Mouse (Mus musculus) kidney, adult 2 months (tissue): ENCODE data around the gene Pogz. TPM values are rescaled to one million over a fixed set of nuclear protein-coding genes. Genes with fewer than 3 reads are reported as not detected.
A peak's percentile ranks its signal among the peaks of the same experiment; 100 is the strongest.

ENCODE experiments used
- DNase-seq: peaks from one replicate; pipeline ENCODE4 v3.0.0; 2021
- H3K27ac ChIP-seq: fragments of 200-500 bp; 2 replicates; pipeline ENCODE4 v1.5.1; 2012; ENCODE audit warnings: low read depth, low read length, control low read depth, inconsistent platforms; ENCODE audit not compliant: insufficient read depth
- H3K27me3 ChIP-seq: fragments of 200-500 bp; replicated peaks from 2 replicates; pipeline ENCODE4 v1.6.1; 2012; ENCODE audit warnings: mild to moderate bottlenecking, moderate library complexity, low read length, inconsistent platforms; ENCODE audit not compliant: control insufficient read depth, insufficient read depth
- H3K36me3 ChIP-seq: fragments of 200-500 bp; 2 replicates; pipeline ENCODE4 v1.6.1; 2012; ENCODE audit warnings: mild to moderate bottlenecking, moderate library complexity, low read length, inconsistent platforms; ENCODE audit not compliant: control insufficient read depth, insufficient read depth
- H3K4me1 ChIP-seq: fragments of 200-500 bp; 2 replicates; pipeline ENCODE4 v1.6.1; 2011; ENCODE audit warnings: low read length; ENCODE audit not compliant: control insufficient read depth, insufficient read depth
- H3K4me3 ChIP-seq: fragments of 200-500 bp; 2 replicates; pipeline ENCODE4 v1.5.1; 2011; ENCODE audit warnings: mild to moderate bottlenecking, low read depth, low read length, control low read depth; ENCODE audit not compliant: insufficient read depth
- CTCF ChIP-seq: fragments of 200-500 bp; conservative IDR thresholded peaks from 2 replicates; pipeline ENCODE4 v1.5.1; 2011; ENCODE audit warnings: low read depth, mild to moderate bottlenecking, control low read depth, low read length, moderate library complexity, mixed read lengths; ENCODE audit not compliant: insufficient read depth, insufficient read length
- POLR2A ChIP-seq: fragments of 200-500 bp; IDR thresholded peaks from one replicate; pipeline ENCODE4 v1.6.1; 2011; ENCODE audit warnings: low read depth, low read length, control low read depth
- WGBS: fragments of 180-500 bp; shearing (Covaris S2); methylation state at CpG from one replicate; pipeline ENCODE4 v1.1.7; 2018; 5-methylcytosine and 5-hydroxymethylcytosine counted together
- polyA plus RNA-seq: library from polyadenylated mRNA; depleted of rRNA; stranded (reverse); fragments of >200 nt; gene quantifications from 2 replicates; pipeline ENCODE4 v1.2.3, GENCODE M21; 2012

Pogz gene
- polyA plus RNA-seq, 1 experiment, result 21.0 TPM

- peak; percentile 81 for DNase-seq
- TF ChIP-seq POLR2A (no peak), CTCF (0 out of 2 replicates have a peak, but pooled peaks have one; percentile 13)
- H3K4me1 ChIP-seq, result peaks cover 9% of the 10 kb centered on the region
- 9% methylated on average over 1 of the region's 1 CpGs for whole genome bisulfite sequencing
- no peak overlapping the region for H3K4me3 ChIP-seq
- no peaks in the 10 kb centered on the region for H3K27me3 ChIP-seq
- no peak overlapping the region for H3K27ac ChIP-seq
- H3K36me3 ChIP-seq, result peaks cover 3% of the 10 kb centered on the region; the same call in 1 of the 2 replicates
These were observed 12.0 kb downstream of the Pogz start for GRCm38 (mm10) chr3:94849338-94849737.

- Histone ChIP-seq H3K27me3 (no peaks in the 10 kb centered on the region), H3K27ac (no peak overlapping the region), H3K36me3 (peaks cover 5% of the 10 kb centered on the region; the same call in 1 of the 2 replicates), H3K4me3 (no peak overlapping the region), H3K4me1 (peaks cover 3% of the 10 kb centered on the region)
- WGBS, result 46% methylated on average over 3 of the region's 3 CpGs
- TF ChIP-seq POLR2A, result no peak
- TF ChIP-seq CTCF, result no peak
- DNase-seq, result no peak
These were observed 14.4 kb downstream of the Pogz start for GRCm38 (mm10) chr3:94851731-94852130.

GRCm38 (mm10) chr3:94852215-94852614 lies 14.8 kb downstream of the Pogz start:
- no peak for DNase-seq

DNA sequence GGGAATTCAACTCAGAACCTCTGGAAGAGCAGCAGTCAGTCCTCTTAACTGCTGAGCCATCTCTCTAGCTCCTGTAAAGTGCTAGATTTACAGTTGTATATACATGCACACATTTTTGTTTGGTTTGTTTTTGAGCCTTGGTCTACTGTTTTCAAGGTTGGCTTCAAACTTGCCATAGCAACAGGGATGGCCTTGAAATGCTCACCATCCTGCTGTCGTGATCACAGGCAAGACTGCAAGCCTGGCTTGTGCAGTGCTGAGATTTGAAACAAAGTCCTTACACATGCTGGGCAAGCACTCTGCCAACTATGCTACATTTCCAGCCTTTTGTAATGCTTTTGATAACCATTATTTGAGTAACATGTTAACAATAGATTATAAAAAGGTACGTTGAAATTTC lies 22.1 kb downstream of the Pogz start:
- TF ChIP-seq CTCF (no peak), POLR2A (no peak)
- 72% methylated on average over 2 of the region's 2 CpGs for WGBS
- Histone ChIP-seq H3K27me3 (no peaks in the 10 kb centered on the region), H3K4me3 (no peak overlapping the region), H3K4me1 (no peaks in the 10 kb centered on the region; the same call in 1 of the 2 replicates), H3K36me3 (peaks cover 7% of the 10 kb centered on the region), H3K27ac (no peak overlapping the region)
- DNase-seq, result no peak

More at GRCm38 (mm10) chr3:94852215-94852614, 14.8 kb downstream of the Pogz start:
- no peak for TF ChIP-seq POLR2A
- TF ChIP-seq CTCF, result no peak
- Histone ChIP-seq H3K27ac (no peak overlapping the region), H3K4me3 (no peak overlapping the region), H3K27me3 (no peaks in the 10 kb centered on the region), H3K36me3 (peaks cover 5% of the 10 kb centered on the region; the same call in 1 of the 2 replicates), H3K4me1 (peaks cover 3% of the 10 kb centered on the region)
- WGBS, result 63% methylated on average over 3 of the region's 3 CpGs

- no peaks in the 10 kb centered on the region for H3K4me1 ChIP-seq
- H3K27ac ChIP-seq, result no peak overlapping the region
- 68% methylated on average over 3 of the region's 3 CpGs for WGBS
- H3K27me3 ChIP-seq, result no peaks in the 10 kb centered on the region
- H3K4me3 ChIP-seq, result no peak overlapping the region
- TF ChIP-seq POLR2A, result no peak
- TF ChIP-seq CTCF, result no peak
- DNase-seq, result peak; percentile 33
- H3K36me3 ChIP-seq, result peaks cover 7% of the 10 kb centered on the region
These were observed 31.6 kb downstream of the Pogz start for GRCm38 (mm10) chr3:94869011-94869410.

- Histone ChIP-seq H3K36me3 (peaks cover 15% of the 10 kb centered on the region), H3K27me3 (no peaks in the 10 kb centered on the region), H3K4me3 (no peak overlapping the region), H3K4me1 (no peaks in the 10 kb centered on the region), H3K27ac (no peak overlapping the region)
- 85% methylated on average over 6 of the region's 6 CpGs for WGBS
- DNase-seq, result no peak
- TF ChIP-seq CTCF, result no peak
- no peak for TF ChIP-seq POLR2A
These were observed 41.3 kb downstream of the Pogz start for GRCm38 (mm10) chr3:94878618-94879017.

DNA sequence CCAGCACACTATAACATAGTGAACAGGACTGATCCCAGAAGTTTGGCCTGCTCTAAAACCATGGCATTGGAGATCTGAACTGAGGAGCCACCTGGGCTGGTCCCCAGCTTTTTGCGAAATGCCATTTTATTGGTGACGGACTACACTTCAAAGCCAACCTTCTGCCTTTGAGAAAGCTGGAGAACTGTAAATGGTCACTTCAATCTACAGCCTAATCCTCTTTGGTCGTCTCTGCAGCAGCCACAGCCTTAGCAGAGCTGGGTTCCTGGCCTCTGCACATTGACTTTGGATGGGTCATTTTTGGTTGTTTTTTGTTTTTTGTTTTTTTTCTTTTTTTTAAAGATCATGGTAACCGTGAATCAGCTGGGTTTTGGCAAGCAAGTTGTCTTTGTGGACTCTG lies 44.5 kb downstream of the Pogz start:
- no peak overlapping the region for H3K4me3 ChIP-seq
- DNase-seq, result no peak
- H3K36me3 ChIP-seq, result peaks cover under 1% of the 10 kb centered on the region; the same call in 1 of the 2 replicates
- 61% methylated on average over 4 of the region's 4 CpGs for WGBS
- H3K27ac ChIP-seq, result no peak overlapping the region
- TF ChIP-seq POLR2A (no peak), CTCF (no peak)
- H3K4me1 ChIP-seq, result peaks cover 6% of the 10 kb centered on the region; the same call in 1 of the 2 replicates
- no peaks in the 10 kb centered on the region for H3K27me3 ChIP-seq
